Mouse (Mus musculus): ENCODE results near the gene Rbm20. TPM values are rescaled to one million over a fixed set of nuclear protein-coding genes. Genes with fewer than 3 reads are reported as not detected.
"Not testable (repeated sequence)": the region's sequence is repeated elsewhere in the genome, so short reads cannot be mapped to it uniquely, and the experiment has no call there.

Gene Rbm20
- total RNA-seq (2021): 1 to 10 TPM; 1.4 to 2.1 TPM
- long read RNA-seq, experiment 1: 0 reads
- long read RNA-seq, experiment 2: 0 reads

- DNase-seq: peak; percentile 69 to 77
Observed at GRCm38 (mm10) chr19:53676718-53677634, at the start of gene Rbm20. TSS of gene Rbm20 (plus strand) at chr19:53677306.

GRCm38 (mm10) chr19:53638041-53638440 is 39.1 kb upstream of the Rbm20 start:
- DNase-seq: no peak

- DNase-seq: no peak
Observed at GRCm38 (mm10) chr19:53638727-53639126, 38.4 kb upstream of the Rbm20 start.

DNA sequence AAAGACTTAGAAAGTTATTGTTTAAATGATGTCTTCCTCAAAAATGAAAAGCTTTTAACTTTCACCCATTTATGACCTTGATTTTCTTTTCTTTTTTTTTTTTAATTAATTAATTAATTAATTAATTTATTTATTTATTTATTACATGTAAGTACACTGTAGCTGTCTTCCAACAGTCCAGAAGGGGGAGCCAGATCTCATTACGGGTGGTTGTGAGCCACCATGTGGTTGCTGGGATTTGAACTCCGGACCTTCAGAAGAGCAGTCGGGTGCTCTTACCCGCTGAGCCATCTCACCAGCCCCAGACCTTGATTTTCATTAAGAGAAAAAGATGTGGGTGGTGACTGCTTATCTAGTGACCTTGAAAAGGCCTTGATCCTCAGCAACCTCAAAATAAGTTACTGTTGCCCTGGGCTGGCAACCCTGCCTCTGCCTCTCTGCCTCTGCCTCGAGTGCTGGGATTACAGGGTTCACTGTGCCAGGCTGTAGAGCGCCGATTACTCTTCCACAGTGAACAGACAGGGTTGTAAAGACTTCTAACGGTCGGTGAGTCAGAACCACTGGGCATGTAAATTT is 33.0 kb upstream of the Rbm20 start:
- DNase-seq: peak; percentile 30 to 46

DNA sequence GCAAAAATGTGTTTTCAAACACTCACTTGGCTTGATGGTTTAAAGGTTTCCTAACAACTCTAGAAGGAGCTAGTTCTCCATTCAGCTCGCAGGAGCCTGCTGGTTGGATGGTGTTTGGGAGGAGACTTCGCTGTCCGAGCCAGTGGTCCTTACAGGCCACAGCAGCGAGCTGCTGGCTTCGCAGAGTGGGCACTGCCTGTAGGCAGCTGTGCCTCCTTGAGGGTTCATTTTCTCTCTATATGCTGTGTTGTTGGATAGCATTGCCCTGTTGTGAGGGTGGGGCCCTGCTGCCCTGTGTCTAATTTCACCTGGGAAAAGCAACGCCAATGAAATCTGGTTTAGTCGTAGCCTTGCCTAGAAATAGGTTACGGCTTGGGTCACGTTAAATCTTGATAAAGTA is 29.8 kb upstream of the Rbm20 start:
- no peak for DNase-seq

DNA sequence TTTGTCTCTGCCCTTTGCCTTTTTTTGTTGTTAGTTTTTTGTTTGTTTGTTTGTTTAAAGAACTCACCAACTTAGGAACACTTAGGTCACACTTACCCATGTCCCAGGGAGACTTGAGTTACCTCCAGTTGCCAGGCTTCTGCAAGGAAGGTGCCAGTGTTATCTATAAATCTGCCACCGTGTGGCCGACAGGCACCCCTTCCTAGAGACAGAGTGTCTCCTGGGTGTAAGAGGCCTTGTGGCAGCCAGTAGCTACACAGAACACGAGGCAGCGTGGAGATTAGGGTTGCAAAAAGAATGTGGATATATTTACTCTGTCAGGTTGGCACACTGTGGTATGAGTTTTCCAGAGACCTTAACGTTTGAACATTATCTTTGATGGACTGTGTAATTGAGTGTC is 29.1 kb upstream of the Rbm20 start:
- DNase-seq: no peak

DNA sequence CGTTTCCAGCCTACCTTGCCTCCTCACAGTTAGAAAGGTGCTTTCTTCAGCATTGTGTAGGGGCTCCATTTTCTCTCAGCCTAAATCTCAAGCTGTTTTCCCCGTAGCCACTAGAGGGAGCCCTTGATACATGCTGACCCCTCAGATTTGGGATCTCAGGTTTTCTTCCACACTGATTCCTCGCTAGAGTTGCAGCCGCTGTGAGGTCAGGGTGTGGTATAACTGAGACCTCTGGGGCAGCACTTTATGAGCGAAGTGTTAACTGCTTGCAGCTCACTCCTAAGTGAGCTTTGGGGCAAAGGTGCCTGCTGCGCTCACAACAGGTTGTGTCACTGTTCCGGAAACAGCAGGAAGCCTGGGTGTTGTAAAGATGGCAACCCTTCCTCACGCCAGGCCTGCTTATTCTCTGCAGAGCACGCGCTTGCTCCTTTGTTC is 28.3 kb upstream of the Rbm20 start:
- peak; percentile 67 to 71 for DNase-seq

GRCm38 (mm10) chr19:53649361-53649760 is 27.7 kb upstream of the Rbm20 start:
- no peak for DNase-seq

DNA sequence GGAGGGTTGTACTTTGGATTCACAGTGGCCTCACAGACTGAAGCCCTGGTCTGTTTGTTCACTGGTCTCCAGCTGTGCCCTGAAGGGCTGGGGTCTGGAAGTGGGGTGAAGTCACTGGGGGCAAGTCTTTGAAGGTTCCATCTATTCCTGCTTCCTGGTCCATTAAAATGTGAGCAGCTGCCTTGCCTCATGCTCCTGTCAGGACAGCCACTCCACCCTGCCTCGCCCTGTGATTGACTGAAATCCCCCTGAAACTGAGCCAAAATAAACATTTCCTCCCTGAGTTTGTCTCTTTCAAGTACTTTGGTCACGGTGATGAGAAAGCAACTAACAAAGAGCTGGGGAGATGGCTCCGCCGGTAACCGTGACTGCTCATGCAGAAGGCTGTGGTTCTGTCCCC is 27.3 kb upstream of the Rbm20 start:
- peak in 1 of 2 experiments; percentile 21 for DNase-seq

- DNase-seq: no peak
Observed at GRCm38 (mm10) chr19:53650921-53651320, 26.2 kb upstream of the Rbm20 start.

DNA sequence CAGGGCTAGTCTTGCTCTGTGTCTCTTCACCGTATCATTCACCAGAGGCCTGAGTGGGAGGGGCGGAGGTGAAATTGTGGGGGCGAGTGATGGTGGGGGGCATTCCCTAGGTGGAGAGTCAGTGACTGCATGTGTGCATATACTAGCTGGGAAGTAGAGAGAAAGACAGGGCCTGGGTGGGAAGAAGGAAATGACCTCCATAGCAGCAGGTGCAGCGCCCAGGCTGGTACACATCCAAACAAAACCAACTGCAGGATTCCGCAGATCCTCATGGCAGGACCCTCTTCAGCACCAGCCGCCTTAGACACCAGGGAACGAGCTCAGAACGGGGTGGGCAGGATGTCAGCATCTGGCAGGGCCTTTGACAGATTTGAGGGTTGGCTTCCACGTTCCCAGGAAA is 24.8 kb upstream of the Rbm20 start:
- no peak for DNase-seq

DNA sequence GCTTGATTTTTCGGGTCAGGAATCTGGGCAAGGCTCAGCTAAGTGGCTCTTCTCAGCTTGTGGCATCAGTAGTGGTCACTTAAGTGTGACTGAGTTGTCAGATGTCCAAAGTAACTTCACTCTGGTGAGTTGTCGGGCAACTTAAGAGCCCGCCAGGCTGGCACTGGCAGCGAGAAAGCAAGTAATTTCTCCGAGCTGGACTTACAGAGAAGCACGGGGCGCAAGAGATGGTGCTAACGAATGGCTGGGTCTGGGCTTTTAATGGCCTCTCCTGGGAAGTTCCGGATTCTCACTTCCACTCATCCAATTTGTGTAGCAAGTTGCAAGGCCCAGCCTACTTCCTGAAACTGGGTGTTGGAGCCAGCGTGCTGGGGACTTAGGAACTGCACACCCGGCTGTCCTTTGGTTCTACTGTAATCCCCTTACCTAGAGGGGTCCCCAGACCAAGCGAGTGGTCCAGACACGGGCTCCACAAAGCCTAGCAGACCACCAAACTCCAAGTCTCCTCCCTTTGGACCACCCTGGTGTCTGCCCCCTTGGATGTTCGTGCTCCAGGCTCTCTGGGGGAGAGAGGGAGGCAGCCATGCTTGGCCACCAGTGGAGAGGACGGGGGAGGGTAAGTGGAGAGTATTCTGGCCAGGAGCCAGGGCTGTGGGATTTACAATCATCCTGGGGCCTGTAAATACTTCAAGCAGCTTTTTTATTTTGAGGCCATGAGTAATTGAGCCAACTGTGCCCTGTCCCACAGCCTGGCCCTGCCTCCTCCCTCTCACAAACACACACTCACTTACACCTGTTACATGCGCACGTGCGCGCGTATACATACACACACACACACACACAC is 23.3 kb upstream of the Rbm20 start:
- peak in 1 of 2 experiments; percentile 11 for DNase-seq

- not testable (repeated sequence) for DNase-seq
Observed at GRCm38 (mm10) chr19:53656443-53656842, 20.7 kb upstream of the Rbm20 start.

GRCm38 (mm10) chr19:53657437-53657836 is 19.7 kb upstream of the Rbm20 start:
- no peak for DNase-seq

DNA sequence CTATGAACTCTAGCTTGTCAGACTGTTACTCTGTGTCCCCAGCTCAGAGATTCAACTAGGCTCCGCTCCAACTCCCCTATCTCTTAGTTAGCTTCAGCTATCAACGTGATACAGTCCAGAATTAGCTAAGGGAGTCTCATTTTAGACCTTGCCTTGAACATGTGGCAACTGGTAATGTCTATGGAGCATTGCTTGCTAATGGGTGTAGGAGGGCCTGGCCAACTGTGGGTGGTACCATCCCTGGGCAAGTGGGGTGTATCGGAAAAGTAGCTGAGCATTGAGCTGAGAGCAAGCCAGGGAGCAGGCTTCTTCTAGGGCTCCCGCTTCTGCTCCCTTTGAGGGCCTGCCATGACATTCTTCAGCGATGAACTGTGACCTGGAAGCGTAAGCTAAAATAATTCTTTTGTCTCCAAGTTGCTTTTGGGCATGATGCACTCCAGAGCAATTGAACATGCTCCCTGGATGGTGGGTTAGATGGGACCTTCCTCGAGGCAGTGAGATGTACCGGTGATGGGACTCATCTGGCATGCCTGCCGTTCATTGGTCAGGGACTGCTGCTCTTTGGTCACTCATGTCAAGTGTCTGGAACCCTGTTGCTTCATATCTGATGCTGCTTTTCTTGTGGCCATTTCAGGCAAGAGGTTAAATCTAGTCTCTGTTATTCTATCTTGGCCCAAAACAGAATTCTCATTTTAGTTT is 16.2 kb upstream of the Rbm20 start:
- no peak for DNase-seq

GRCm38 (mm10) chr19:53661938-53662722 is 15.0 kb upstream of the Rbm20 start:
- no peak for DNase-seq

DNA sequence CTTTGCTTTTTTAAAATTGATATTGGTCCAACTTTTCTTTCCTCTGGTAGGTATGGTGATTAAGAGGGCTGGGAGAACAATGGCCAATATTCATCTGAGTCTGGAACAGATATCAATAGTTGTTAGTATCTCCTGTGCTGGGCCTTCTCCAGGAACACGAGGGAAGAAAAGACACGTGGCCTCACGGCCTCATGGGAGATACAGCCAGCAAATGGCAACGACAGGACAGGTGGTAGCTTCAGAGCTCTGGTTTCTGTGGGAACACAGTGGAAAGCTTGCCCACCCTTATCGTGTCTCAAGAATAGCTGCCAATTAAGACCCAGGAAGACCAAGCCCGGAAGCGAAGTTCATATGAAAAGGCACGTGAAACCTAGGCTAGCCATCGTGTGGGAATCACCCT is 12.3 kb upstream of the Rbm20 start:
- no peak for DNase-seq

GRCm38 (mm10) chr19:53665391-53665790 is 11.7 kb upstream of the Rbm20 start:
- no peak for DNase-seq

GRCm38 (mm10) chr19:53666708-53667107 is 10.4 kb upstream of the Rbm20 start:
- no peak for DNase-seq

- DNase-seq: no peak
Observed at GRCm38 (mm10) chr19:53668821-53669220, 8.3 kb upstream of the Rbm20 start.

GRCm38 (mm10) chr19:53670625-53671141 is 6.4 kb upstream of the Rbm20 start:
- no peak for DNase-seq

Measured in adrenal gland, postnatal 36 days (tissue).